In the genomic region with DNA sequence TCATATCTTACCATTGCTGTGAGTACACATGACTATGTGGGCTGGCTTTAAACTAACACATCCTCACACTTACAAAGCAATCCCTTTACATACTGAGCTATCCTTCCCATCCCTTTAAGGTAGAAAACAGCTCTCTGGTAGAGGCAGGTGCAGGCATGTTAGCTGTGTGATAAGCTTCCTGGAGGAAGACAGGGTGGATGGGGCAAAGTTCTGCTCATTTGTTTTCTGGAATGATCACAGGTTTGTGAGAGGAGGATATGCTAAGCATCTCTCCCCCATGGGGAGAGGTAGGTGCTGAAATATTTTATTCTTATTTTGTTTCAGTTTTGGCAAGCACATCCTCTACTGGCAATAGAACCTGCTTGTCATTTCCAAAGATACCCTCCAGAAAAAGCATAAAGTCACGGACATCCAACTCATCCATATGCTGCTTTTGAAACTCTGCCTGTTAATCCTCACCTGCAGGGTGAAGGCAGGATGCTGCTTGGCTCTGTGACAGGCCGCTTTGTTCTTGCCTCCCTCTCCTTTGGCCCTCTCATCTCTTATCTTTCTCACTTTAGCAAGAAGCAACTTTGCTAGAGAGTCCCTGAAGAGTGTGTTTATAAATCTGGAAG, we compare ENCODE assay signal across 19 mouse cellular contexts.
DNase-seq lines count a peak whose midpoint lies in the region; ATAC-seq and TF ChIP-seq lines count a peak whose summit lies in the region.
"Had no signal": no experiment of that assay in that cellular context is flagged by ENCODE, and none has a peak within 500 bp of the region (broad histone marks: within the 10 kb centered on the region; RNA-seq: fewer than 3 reads in every experiment).

No protein-coding gene starts in this region.

- no peaks in the 10 kb centered on the region for H3K9me3 ChIP-seq in hindbrain, postnatal 0 days (ENCODE audit: low read length)
- H3K9me3 ChIP-seq in hindbrain, embryonic 11.5 days (ENCODE audit: control insufficient read depth, low read length): no peaks in the 10 kb centered on the region
- no peaks in the 10 kb centered on the region for H3K9me3 ChIP-seq in forebrain, postnatal 0 days (ENCODE audit: low read length)
- H3K9me3 ChIP-seq: embryonic facial prominence, embryonic 12.5 days; hindbrain, embryonic 10.5 days; intestine, embryonic 15.5 days; lung, embryonic 15.5 days had no signal

- no peak overlapping the region for H3K9ac ChIP-seq in hindbrain, postnatal 0 days (replicated peaks; ENCODE audit: low read length)
- no peak overlapping the region for H3K9ac ChIP-seq in hindbrain, embryonic 11.5 days (ENCODE audit: low read depth, low read length)
- no peak overlapping the region for H3K9ac ChIP-seq in forebrain, postnatal 0 days
- H3K9ac ChIP-seq: embryonic facial prominence, embryonic 12.5 days; intestine, embryonic 15.5 days; lung, embryonic 15.5 days had no signal

- peak; percentile 13 for DNase-seq in hindbrain, postnatal 0 days (ENCODE audit: low spot score)
- no peak for DNase-seq in hindbrain, embryonic 11.5 days (ENCODE audit: low spot score)
- DNase-seq in cerebellum, postnatal 25 days: peak; percentile 83 to 89
- peak; percentile 42 to 78 for DNase-seq in left cerebral cortex, adult 9 months (ENCODE audit: low spot score in 2 of 2)
- peak; percentile 81 for DNase-seq in telencephalon, adult 2 months (ENCODE audit: low read depth, low spot score)
- no peak for DNase-seq in ovary, postnatal 10 days (ENCODE audit: low spot score)
- no peak for DNase-seq in forebrain, postnatal 0 days
- DNase-seq: adrenal gland, adult 2 months; gastrocnemius, postnatal 14 days; kidney, postnatal 10 days; layer of hippocampus, postnatal 36 days had no signal

- WGBS in hindbrain, postnatal 0 days: 62% methylated on average over 2 of the region's 2 CpGs
- 77% methylated on average over 2 of the region's 2 CpGs for WGBS in hindbrain, embryonic 11.5 days
- WGBS in forebrain, postnatal 0 days: 71% methylated on average over 2 of the region's 2 CpGs

- H3K4me3 ChIP-seq in hindbrain, postnatal 0 days (ENCODE audit: low read length): no peak overlapping the region
- no peak overlapping the region for H3K4me3 ChIP-seq in hindbrain, embryonic 11.5 days (ENCODE audit: low read depth, low read length)
- no peak overlapping the region for H3K4me3 ChIP-seq in forebrain, postnatal 0 days (ENCODE audit: low read depth, low read length)
- H3K4me3 ChIP-seq: embryonic facial prominence, embryonic 12.5 days; hindbrain, embryonic 10.5 days; intestine, embryonic 15.5 days; lung, embryonic 15.5 days; megakaryocyte, embryonic 14.5 days had no signal

- TF ChIP-seq CTCF in hindbrain, postnatal 0 days (IDR thresholded peaks at IDR 0.05; ENCODE audit: low read depth): no peak
- TF ChIP-seq CTCF in forebrain, postnatal 0 days (IDR thresholded peaks at IDR 0.05; ENCODE audit: low read depth): no peak

- ATAC-seq in hindbrain, postnatal 0 days: no peak
- ATAC-seq in hindbrain, embryonic 11.5 days (ENCODE audit: low FRiP score): no peak
- ATAC-seq in erythroid progenitor cell, adult 5-6 weeks (replicated peaks; ENCODE audit: low FRiP score, poor library complexity, severe bottlenecking): no peak
- ATAC-seq in forebrain, postnatal 0 days: no peak
- ATAC-seq: intestine, embryonic 15.5 days had no signal

- no peaks in the 10 kb centered on the region for H3K4me1 ChIP-seq in hindbrain, postnatal 0 days (ENCODE audit: insufficient read depth, low read length)
- H3K4me1 ChIP-seq in hindbrain, embryonic 11.5 days (replicated peaks; ENCODE audit: control insufficient read depth, insufficient read depth, low read length): no peaks in the 10 kb centered on the region
- no peaks in the 10 kb centered on the region for H3K4me1 ChIP-seq in forebrain, postnatal 0 days (ENCODE audit: insufficient read depth)
- H3K4me1 ChIP-seq: embryonic facial prominence, embryonic 12.5 days; hindbrain, embryonic 10.5 days; intestine, embryonic 15.5 days; lung, embryonic 15.5 days; megakaryocyte, embryonic 14.5 days had no signal

- no peaks in the 10 kb centered on the region for H3K36me3 ChIP-seq in hindbrain, postnatal 0 days (ENCODE audit: insufficient read depth, low read length)
- H3K36me3 ChIP-seq in hindbrain, embryonic 11.5 days (ENCODE audit: control insufficient read depth, insufficient read depth, low read length): no peaks in the 10 kb centered on the region
- H3K36me3 ChIP-seq in forebrain, postnatal 0 days (ENCODE audit: insufficient read depth): no peaks in the 10 kb centered on the region
- H3K36me3 ChIP-seq: embryonic facial prominence, embryonic 12.5 days; hindbrain, embryonic 10.5 days; intestine, embryonic 15.5 days; lung, embryonic 15.5 days had no signal

- no peak overlapping the region for H3K27ac ChIP-seq in hindbrain, postnatal 0 days
- no peak overlapping the region for H3K27ac ChIP-seq in hindbrain, embryonic 11.5 days (ENCODE audit: low read depth, low read length)
- no peak overlapping the region for H3K27ac ChIP-seq in forebrain, postnatal 0 days (ENCODE audit: low read depth, low read length)
- H3K27ac ChIP-seq: embryonic facial prominence, embryonic 12.5 days; hindbrain, embryonic 10.5 days; intestine, embryonic 15.5 days; lung, embryonic 15.5 days had no signal

- H3K27me3 ChIP-seq in hindbrain, postnatal 0 days (ENCODE audit: insufficient read depth, low read length): no peaks in the 10 kb centered on the region
- H3K27me3 ChIP-seq in hindbrain, embryonic 11.5 days (ENCODE audit: control insufficient read depth, insufficient read depth, low read length): no peaks in the 10 kb centered on the region
- H3K27me3 ChIP-seq in forebrain, postnatal 0 days (ENCODE audit: insufficient read depth, low read length): no peaks in the 10 kb centered on the region
- H3K27me3 ChIP-seq: embryonic facial prominence, embryonic 12.5 days; intestine, embryonic 15.5 days; lung, embryonic 15.5 days; megakaryocyte, embryonic 14.5 days had no signal

- H3K4me2 ChIP-seq in hindbrain, postnatal 0 days (ENCODE audit: low read depth, low read length): no peak overlapping the region
- H3K4me2 ChIP-seq in hindbrain, embryonic 11.5 days (replicated peaks; ENCODE audit: low read depth, low read length): no peak overlapping the region
- H3K4me2 ChIP-seq in forebrain, postnatal 0 days (ENCODE audit: low read depth): no peak overlapping the region
- H3K4me2 ChIP-seq: embryonic facial prominence, embryonic 12.5 days; heart, embryonic 11.5 days; intestine, embryonic 15.5 days; liver, embryonic 11.5 days; lung, embryonic 15.5 days had no signal

Comparison
In these comparisons a context has a peak if more than half of its experiments do, and no peak if none do; other contexts are left out.
1. DNase-seq: peak in hindbrain, postnatal 0 days (single experiment), cerebellum, postnatal 25 days (2 of 2), left cerebral cortex, adult 9 months (2 of 2) and telencephalon, adult 2 months (single experiment); none in hindbrain, embryonic 11.5 days (single experiment), ovary, postnatal 10 days (single experiment) and forebrain, postnatal 0 days (single experiment).